Mouse (Mus musculus): ENCODE measurements around the gene Zswim7.

DNA sequence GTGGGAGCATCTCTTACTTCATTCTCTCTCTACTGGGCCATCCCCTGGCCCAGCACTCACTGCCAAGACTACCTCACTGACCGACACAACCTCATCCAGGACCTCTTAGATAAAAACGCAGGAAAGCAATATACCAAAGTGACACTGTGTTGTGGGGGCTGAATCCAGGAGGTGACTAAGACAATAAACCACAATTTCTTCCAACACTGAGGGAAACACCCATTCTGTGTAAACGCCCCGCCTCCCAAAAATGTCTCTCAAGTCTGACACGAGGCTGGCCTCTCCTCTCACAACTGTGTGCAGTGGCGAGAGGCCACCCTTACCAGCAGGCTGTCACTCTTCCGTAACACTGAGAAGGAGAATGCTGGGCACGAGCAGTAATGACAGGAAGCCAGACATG is 12.8 kb downstream of the Zswim7 start:
- TF ChIP-seq POLR2A (IDR thresholded peaks at IDR 0.05; ENCODE audit: borderline replicate concordance, control insufficient read depth, low read depth, low read length) (no peak), CTCF (IDR thresholded peaks at IDR 0.05; ENCODE audit: control insufficient read depth, insufficient read depth, low read length) (no peak)
